Mouse (Mus musculus) monocyte, adult 2 months (primary cell): ENCODE results near the gene Fam207a.

Experiments used
- DNase-seq, 2 experiments: peaks; one replicate each; pipeline ENCODE4 v3.0.0; 2022; ENCODE audit warnings: low spot score in 2 of 2, low read depth in 1 of 2

Gene Fam207a

DNA sequence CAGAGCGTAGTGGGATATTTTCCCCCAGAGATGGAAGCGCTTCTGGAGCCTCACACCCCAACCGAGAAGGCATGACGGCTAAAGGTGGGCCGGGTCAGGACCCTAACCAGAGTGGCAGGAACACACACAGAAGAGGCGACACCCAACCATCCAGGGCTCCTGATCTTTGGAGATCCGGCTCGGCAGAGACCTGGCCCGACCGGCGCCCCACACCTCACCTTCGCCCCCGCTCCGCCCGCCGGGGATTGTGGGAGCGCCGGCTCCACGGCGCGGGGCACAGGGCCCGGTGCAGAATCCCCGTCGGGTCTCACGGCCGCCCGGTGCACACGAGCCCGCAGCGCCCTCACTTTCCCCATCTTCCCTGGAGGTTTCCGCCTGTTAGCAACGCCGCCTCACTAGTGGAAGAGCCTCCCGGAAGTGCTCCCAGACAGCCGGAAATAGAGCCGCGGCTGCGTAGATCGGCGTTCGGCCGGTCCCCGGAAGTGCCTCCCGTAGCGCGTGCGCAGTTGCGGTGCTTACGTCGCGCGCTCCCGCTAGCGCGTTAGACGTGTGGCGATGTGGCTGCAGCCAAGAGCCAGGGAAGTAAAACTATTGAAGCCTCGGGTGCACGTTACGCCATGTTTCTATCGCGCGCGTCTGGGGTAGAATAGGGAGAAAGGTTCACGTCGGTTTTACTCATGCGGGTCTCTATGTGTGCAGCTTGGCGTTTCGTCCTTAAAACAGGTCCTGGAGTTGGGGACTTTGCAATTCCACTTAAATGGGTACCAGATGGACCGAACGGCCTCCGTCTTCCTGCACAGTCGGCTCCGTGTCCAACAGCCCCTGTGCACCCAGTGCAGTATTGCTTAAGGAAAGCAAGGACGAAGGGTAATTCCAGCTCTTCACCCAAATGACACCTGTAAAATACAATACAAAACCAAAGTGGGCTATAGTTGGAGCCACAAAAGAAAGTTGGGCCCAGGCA is at the start of gene Fam207a:
Gene Fam207a, minus strand, starts transcription at position 401 of the 964 bp plus-strand sequence.
- peak; percentile 81 to 93 for DNase-seq

DNA sequence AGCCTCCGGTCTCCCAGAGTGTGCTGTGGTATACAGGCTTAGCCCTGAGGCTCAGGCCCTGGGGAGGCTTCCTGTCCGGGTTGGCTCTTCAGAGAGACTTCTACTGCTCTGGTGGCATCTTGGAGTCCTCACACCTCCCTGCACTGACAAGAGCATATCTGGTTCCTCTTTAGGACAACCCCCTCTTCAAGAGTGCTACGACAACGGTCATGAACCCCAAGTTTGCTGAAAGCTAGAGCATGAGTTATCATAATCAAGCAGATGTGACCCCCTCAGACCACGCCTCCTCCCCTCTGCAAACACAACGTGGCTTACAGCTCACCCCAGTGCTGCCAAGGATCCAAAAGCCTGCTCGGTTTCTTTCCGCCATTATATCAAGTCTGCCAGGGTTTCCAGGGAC is 49.4 kb upstream of the Fam207a start:
- DNase-seq: no peak

DNA sequence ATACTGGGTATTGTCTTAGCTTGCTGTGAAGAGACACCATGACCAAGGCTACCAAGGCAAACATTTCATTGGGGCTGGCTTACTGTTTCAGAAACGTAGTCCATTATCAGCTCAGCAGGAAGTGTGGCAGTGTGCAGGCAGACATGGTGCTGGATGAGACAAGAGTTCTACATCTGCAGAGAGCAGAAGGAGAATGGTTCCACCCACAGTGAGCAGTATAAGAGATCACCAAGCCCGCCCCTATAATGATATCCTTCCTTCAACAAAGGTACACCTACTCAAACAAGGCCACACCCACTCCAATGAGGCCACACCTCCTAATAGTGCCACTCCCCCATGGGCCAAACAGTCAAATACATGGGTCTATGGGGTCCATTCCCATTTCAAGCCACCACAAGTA is 45.9 kb upstream of the Fam207a start:
- no peak for DNase-seq

DNA sequence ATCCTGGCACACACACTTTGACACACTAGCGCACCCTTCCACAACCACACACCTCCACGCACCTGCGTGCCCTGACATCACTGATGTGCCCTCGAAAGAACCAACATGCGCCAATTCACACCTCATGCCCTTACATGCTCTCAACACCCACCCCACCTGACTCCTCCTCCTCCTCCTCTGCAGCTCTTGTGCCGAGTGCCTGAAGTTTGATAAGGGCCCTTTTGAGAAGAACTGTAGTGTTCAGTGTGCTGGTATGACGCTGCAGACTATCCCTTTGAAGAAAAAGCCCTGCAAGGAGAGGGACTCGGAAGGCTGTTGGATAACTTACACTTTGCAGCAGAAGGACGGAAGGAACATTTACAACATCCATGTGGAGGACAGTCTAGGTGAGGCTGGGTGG is 45.2 kb upstream of the Fam207a start:
- no peak for DNase-seq

DNA sequence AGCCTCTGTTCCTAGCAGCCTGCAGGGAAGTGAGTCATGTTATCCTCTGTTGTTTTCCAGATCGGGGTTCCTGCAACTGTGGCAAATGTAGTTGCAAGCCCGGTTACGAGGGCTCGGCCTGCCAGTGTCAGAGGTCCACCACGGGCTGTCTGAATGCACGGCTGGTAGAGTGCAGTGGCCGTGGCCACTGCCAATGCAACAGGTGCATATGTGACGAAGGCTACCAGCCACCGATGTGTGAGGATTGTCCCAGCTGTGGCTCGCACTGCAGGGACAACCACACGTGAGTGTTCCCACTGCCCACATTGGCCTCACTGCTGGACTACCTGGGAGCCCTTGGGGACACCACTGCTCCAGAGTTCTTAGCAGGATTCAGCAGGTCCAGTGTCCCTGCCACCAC is 44.5 kb upstream of the Fam207a start:
- DNase-seq: no peak

DNA sequence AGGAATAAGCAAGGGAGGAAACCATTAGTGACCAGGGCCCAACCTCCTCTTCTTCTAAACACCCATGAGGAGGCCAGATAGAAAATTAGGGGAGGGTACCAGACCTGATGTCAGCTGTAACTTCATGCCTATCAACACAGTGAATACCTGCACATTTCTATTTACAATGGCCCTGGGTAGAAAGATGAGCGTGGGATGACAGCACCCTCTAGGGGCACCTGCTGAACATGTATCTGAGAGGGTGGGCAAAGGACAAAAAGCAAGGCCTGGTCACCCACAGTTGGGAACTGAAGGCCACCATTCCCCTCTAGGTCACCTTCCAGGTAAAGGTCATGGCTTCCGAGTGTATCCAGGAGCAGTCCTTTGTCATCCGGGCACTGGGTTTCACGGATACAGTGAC is 42.1 kb upstream of the Fam207a start:
- no peak for DNase-seq

DNA sequence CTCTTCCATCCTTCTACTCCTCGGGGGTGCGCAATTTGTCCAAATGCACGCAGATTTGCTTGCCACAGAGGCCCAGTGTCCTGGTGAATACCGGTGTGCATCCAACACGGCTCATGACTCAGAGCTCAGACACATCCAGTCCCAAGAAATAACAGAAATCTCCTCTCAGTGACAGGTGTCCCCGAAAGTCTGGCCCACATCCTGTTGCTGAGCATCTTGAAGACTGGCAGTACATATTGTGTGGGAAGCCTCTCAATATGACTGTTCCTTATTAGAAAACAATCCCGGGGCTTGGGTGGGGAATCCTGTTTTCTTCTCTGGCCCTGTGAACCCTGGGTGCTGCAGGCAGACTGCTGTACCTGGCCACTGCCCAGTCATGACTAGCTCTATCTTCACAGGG is 41.0 kb upstream of the Fam207a start:
- DNase-seq: no peak

DNA sequence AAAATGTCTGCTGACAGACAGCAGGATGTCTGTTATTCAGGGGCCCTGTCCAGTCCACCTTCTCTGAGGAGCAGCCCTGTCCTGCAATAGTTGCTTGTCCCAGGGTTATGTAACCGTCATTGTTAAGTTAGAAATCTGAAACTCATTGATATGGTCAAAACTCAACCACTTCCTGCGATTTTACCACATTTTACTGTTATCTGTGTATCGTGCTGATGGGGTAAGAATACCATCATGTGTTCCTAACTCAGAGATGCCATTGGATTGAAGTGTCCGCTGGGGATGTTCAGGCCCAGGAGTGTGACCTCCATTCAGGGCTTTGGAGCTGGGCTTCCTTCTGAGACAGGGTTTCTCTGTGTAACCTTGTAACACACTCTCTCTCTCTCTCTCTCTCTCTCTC is 39.3 kb upstream of the Fam207a start:
- no peak for DNase-seq

DNA sequence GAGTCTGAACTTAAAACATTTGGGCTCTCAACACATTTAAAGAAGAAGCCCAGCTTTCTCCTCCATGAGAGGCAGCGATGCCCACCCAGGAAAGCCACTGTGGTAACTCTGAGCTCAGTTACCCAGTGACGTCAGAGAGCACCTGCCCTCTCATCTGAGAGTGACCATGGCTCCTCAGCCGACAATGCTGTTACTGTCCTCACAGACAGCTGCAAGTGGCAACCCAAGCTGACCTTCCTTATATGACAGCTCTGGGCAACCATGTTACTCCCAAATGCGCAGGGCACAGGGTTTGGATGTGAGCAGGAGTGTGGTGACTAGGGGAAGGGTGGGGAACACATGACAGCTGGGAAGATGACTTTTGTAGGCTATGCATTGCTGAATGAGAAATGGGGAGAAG is 37.7 kb upstream of the Fam207a start:
- no peak for DNase-seq

DNA sequence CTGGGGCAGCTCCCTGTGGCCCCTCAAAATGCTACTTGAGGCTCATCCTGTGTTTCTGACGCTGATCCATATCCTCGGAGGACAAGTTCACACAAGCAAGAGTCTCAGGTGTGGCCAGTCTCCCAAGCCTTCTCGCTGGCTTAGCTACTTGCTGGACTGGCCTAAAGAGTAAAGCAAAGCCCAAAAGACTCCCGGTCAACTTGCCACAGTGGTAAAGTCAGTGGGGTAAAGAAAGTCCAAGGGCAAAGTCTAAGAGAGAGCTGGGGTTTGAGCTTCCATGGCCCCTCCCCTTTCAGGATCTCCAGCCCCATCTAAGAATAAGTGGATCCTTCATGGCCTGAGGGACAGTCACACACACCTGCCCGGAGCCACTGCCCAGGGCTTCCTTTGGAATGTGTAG is 36.6 kb upstream of the Fam207a start:
- no peak for DNase-seq

DNA sequence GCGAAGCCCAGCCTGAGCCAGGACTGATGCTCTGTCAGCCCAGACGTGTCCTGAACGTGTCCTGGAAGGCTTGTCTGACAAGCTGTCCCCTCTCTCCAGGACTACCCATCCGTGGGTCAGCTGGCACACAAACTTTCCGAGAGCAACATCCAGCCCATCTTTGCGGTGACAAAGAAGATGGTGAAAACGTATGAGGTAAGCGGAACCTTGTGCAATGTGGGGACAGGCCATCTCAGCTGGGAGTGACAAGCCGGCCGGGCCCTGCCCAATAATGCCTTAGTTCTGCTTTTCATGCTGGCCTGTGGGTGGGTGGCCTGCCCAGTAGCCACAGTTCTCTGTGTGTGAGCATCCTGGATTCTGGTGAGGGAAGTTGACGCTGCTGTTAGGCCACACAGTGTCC is 35.3 kb upstream of the Fam207a start:
- peak; percentile 89 to 92 for DNase-seq

DNA sequence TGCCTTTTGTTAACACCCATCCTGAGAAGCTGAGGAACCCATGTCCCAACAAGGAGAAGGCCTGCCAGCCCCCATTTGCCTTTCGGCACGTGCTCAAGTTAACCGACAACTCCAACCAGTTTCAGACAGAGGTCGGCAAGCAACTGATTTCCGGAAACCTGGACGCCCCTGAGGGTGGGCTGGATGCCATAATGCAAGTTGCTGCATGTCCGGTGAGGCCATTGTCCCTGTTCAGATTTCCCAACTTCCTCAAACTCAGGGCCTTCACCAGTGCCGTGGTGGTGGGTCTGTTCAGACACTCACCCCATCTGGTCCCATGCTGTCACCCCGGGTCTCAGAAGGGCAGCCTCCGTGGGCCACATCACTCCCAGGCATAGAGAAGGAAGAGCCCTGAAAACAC is 33.0 kb upstream of the Fam207a start:
- DNase-seq: no peak

DNA sequence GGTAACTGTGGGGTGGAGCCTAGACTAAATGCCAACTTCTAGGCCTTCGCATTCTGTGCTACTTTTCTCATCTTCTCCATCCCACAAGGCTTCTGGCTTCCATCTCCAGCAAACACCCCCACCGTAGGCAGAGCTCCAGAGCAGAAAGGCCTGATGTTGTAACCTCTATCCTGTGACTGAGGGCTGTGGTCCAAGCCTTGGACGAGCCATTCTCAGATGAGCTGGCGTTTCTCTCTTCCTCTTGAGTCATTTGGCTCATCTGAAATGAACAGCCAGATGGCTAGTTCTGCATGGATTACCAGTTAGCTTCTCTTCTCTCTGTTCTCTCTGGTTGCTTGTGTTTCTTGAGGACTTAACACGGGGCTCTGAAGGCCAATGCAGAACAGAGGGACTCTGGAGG is 29.3 kb upstream of the Fam207a start:
- DNase-seq: no peak

DNA sequence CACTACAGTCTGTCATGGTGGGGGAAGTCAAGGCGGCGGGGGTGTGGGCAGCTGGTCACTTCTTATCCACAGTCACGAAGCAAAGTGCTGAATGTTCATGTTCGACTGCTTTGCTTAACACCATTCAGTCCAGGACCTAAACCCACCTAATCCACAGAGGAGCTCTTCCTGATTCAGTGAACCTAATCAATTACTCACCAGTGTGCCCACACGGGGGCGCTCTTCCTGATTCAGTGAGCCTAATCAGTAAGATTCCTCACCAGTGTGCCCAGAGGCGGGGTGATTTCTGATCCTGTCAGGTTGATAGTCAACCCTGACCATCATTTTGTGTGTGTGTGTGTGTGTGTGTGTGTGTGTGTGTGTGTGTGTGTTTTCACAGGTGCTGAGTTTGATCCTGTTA is 27.6 kb upstream of the Fam207a start:
- no peak for DNase-seq

DNA sequence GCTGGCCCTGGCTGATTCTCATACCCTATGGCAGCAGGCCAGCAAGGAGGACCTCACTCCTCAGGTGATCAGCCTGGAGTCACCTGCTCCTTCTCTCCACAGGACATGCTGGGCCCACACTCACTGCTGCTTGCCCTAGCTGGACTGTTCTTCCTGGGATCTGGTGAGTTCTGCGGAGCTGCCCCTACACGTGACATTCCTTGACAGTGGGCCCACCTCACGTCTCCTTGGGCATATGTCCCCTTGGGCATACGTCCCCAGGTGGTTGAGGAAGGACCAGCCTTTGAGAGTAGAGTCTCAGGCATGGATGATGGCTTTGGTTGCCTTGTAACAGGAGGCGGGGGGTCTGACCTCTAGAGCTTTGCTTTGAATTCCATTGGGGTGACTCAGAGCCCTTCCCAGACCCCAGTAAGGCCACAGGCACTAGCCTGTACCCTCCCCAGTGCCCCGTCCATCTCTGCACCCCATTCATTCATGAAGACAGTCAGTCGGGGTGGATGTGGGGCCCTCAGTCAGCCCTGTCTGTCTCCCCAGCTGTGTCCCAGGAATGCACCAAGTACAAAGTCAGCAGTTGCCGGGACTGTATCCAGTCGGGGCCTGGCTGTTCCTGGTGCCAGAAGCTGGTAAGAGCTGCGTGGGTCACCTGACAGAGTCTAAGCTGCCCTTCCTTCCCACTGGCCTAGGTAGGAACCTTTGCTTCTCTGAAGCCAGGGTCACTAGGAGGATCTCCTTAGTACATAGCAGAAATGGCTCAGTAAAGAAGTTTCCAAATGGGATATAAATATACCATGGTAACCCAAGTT is 26.5 kb upstream of the Fam207a start:
- no peak for DNase-seq

DNA sequence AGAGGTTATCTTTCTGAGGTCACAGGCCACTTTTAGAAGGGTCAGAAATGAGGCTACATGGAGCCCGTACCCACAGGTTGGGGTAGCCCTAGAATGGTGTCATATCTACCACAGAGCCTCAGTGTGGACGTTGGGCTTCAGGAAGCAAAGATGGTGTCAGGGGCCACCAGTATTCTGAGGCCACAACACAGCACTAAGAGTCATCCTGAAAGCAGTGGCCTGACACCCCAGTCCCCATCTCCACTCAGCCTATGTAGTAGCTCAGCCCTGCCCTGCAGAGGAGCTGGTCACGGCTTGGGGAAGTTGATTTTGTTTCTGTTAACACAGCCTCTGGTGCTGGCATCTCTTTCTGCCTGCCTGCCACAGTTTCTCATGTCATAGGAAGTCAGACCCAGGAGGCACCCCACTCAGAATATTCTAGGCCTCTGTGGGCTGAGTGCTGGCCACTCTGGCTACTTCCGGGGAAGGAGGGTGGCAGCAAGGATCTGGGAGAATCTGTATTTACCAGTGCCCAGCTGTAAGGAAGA is 25.1 kb upstream of the Fam207a start:
- peak; percentile 56 to 57 for DNase-seq

DNA sequence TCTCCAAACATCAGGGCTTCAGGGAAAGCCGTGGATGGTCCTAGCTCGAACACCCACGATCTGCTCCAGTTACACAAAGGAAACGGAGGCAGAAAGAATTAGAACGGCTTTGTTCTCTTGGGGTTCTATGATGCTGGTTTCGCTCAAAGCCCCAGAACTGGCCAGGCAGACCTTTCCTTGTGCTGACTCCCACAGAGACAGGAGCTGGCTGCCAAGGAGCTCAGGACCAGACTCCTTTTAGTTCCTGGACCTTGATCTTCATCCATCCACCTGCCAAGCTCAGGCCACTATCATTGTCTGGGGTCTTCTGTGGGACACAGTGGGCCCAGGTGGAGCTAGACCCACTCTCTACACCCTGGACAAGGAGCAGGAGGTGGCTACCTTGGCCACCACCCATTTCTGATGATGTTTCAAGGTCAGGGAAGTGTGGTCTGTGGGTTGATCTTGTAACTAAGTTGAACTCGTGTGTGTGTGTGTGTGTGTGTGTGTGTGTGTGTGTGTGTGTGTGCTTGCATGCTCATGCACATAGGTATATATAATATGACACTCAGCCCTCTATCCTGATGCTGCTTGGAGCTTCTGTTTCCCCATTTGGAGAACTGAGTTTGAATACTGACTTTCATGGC is 23.8 kb upstream of the Fam207a start:
- no peak for DNase-seq

DNA sequence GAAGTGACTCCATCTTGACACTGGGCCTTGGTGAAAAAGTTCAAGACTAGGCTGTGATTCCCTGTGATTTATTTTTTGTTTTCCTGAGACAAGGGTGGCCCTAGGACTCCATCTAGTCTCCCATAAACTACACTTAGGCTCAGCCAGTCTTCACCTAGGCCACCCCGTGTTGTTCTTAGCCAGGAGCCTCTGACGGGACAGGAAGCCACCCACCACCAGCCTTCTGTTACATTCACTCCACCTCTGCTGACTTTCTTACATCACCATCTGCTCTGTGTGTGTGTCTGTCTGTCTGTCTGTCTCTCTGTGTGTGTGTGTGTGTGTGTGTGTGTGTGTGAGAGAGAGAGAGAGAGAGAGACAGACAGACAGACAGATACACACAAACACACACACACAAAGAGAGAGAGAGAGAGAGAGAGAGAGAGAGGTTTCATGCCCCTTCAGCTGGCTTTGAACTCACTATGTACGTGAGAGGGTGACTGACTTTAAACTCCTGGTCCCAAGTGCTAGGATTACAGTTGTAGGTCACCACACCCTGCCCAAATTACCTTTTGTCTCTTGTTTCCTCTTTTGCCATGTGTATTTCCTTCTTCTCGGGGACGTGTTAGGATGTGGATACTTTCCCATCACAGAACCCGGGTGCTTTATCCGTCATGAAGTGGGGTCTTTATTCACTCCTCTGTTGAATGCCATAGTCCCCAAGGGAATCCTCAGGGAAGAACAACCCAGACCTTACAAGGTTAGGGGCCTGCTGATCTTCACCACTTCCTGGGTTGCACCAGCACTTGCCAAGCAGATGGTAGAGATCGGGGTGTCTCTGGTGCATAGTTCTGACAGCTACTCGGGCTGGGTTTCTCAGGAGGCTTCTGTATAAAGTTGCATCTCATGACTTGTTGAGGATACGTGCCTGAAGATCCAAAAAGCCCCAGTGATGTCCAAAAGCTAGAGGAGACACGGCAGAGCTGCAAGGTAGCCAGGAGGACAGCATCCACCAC is 21.9 kb upstream of the Fam207a start:
- no peak for DNase-seq

DNA sequence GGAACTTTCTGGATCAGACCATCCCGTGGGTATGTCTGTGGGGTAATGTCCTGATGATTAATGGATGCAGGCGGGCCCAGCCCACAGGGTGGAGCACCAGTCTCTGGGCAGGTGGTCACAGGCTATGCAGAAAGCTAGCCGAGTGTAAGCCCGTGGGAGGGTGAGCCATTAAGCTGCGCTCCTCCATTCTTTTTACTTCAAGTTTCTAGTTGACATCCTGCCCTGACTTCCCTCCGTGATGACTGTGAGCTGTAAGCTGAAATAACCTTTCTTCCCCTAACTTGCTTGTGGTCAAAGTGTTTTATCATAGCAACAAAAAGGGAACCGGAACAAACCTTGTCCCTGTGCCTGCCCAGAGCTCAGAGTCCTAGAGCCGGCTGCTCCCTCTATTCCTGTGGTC is 21.1 kb upstream of the Fam207a start:
- DNase-seq: peak in 1 of 2 experiments; percentile 74

DNA sequence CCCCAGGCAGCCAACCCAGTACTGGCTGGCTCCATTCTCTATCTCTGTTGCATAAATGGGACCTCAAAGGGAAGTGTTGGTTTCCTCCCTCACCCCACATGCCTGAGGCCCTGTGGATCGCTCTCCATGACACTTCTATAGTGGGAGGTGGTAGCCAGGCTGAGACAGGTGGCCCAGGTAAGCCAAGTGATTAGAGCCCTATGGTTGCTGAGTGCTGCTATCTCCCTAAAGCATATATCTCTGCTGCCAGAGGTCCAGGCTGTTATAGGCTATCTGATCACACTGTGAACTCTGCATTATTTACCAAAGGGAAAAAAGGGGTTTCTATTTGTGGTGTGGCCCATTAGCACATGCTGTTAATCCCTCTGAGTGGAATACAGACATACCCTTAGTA is 16.4 kb upstream of the Fam207a start:
- no peak for DNase-seq
